Mouse (Mus musculus) liver, embryonic 14.5 days (tissue): ENCODE measurements around the gene Tmem102. TPM values are rescaled to one million over a fixed set of nuclear protein-coding genes. Genes with fewer than 3 reads are reported as not detected.

Experiments
- ATAC-seq: fragments of 200-750 bp; cut with Nextera tagmentation; 2 replicates; pipeline ENCODE4 v1.8.0; 2017; ENCODE audit warnings: moderate number of reproducible peaks, mild to moderate bottlenecking, moderate library complexity; ENCODE audit not compliant: insufficient read depth
- DNase-seq, 3 experiments: peaks; one replicate each; pipeline ENCODE4 v3.0.0-alpha.2; 2012 to 2013; ENCODE audit warnings: low read depth in 3 of 3, low spot score in 3 of 3
- H3K27ac ChIP-seq: fragments of 300-500 bp; sonication (generic); 2 replicates; pipeline ENCODE4 v1.5.1; 2014; ENCODE audit warnings: moderate library complexity, mild to moderate bottlenecking, control low read depth, inconsistent platforms
- H3K27me3 ChIP-seq: fragments of 300-500 bp; sonication (generic); 2 replicates; pipeline ENCODE4 v1.6.1; 2014; ENCODE audit warnings: mild to moderate bottlenecking, low read length, moderate library complexity; ENCODE audit not compliant: control insufficient read depth, insufficient read depth
- H3K36me3 ChIP-seq: fragments of 300-500 bp; sonication (generic); replicated peaks from 2 replicates; pipeline ENCODE4 v1.6.1; 2014; ENCODE audit warnings: low read depth; ENCODE audit not compliant: control insufficient read depth, insufficient read depth
- H3K4me1 ChIP-seq, 2 experiments: fragments of 200-500 bp in 1 of 2; fragments of 300-500 bp in 1 of 2; sonication (generic) in 1 of 2; replicated peaks; 2 replicates each; pipeline ENCODE4 v1.6.1; 2012 to 2014; ENCODE audit warnings: antibody characterized with exemption in 1 of 2, inconsistent platforms in 1 of 2, low read length in 1 of 2; ENCODE audit not compliant: control insufficient read depth in 2 of 2, insufficient read depth in 2 of 2
- H3K4me2 ChIP-seq: fragments of 300-500 bp; sonication (generic); 2 replicates; pipeline ENCODE4 v1.6.1; 2014; ENCODE audit warnings: low read depth, mild to moderate bottlenecking, control low read depth, moderate library complexity
- H3K4me3 ChIP-seq, 2 experiments: fragments of 200-500 bp in 1 of 2; fragments of 300-500 bp in 1 of 2; sonication (generic) in 1 of 2; 2 replicates each; pipeline ENCODE4 v1.5.1; 2012 to 2014; ENCODE audit warnings: low read depth in 2 of 2, low read length in 2 of 2, mild to moderate bottlenecking in 2 of 2, control low read depth in 1 of 2, inconsistent platforms in 1 of 2, moderate library complexity in 1 of 2; ENCODE audit not compliant: insufficient read depth in 1 of 2
- H3K9ac ChIP-seq: fragments of 300-500 bp; sonication (generic); replicated peaks from 2 replicates; pipeline ENCODE4 v1.6.1; 2014; ENCODE audit warnings: mild to moderate bottlenecking, control low read depth, moderate library complexity
- H3K9me3 ChIP-seq: fragments of 300-500 bp; sonication (generic); 2 replicates; pipeline ENCODE4 v1.6.1; 2016; ENCODE audit warnings: low read length, mixed read lengths; ENCODE audit not compliant: control insufficient read depth
- CTCF ChIP-seq: IDR thresholded peaks from 2 replicates; pipeline ENCODE4 v1.5.1; 2016; ENCODE audit warnings: antibody characterized with exemption, low read depth, control low read depth
- EP300 ChIP-seq: IDR thresholded peaks from 2 replicates; pipeline ENCODE4 v1.6.1; 2016; ENCODE audit warnings: antibody characterized with exemption, low read depth
- WGBS: fragments of 180-500 bp; shearing (Covaris S2); extraction: QIAGEN DNeasy Blood & Tissue Kit; methylation state at CpG from one replicate; pipeline ENCODE4 v1.1.7; 2014; ENCODE audit not compliant: insufficient replicate concordance; 5-methylcytosine and 5-hydroxymethylcytosine counted together
- polyA plus RNA-seq, 2 experiments: library from polyadenylated mRNA; depleted of rRNA in 1 of 2; stranded (reverse) in 1 of 2; unstranded in 1 of 2; fragments of >200 nt; fragmentation: Nextera tagmentation in 1 of 2; extraction: Ambion mirVana in 1 of 2; gene quantifications; 2 replicates each; pipeline versions ENCODE4 v1.2.1 to v1.2.3; 2012 to 2014

Tmem102 gene
- polyA plus RNA-seq, 2 experiments, result 0.25 to 0.57 TPM

- DNase-seq, result no peak
- H3K4me2 ChIP-seq, result no peak overlapping the region
- H3K36me3 ChIP-seq, result no peaks in the 10 kb centered on the region
- H3K9me3 ChIP-seq, result no peaks in the 10 kb centered on the region
- no peak overlapping the region for H3K27ac ChIP-seq
- 49% methylated on average over 5 of the region's 5 CpGs for WGBS
- peaks cover 4 to 8% of the 10 kb centered on the region in 2 experiments; a peak in 3 of 4 replicates for H3K4me1 ChIP-seq
- TF ChIP-seq EP300, result no peak
- TF ChIP-seq CTCF, result no peak
- no peak overlapping the region for H3K4me3 ChIP-seq
- H3K9ac ChIP-seq, result no peak overlapping the region
- peaks cover 25% of the 10 kb centered on the region for H3K27me3 ChIP-seq
- no peak for ATAC-seq
Observed at GRCm38 (mm10) chr11:69793429-69793828, 12.0 kb downstream of the Tmem102 start.

GRCm38 (mm10) chr11:69791420-69791819 is 14.0 kb downstream of the Tmem102 start:
- peaks cover 4 to 8% of the 10 kb centered on the region in 2 experiments; a peak in 3 of 4 replicates for H3K4me1 ChIP-seq
- no peaks in the 10 kb centered on the region for H3K36me3 ChIP-seq
- no peak overlapping the region for H3K4me3 ChIP-seq
- WGBS, result 44% methylated on average over 5 of the region's 5 CpGs
- TF ChIP-seq CTCF (no peak), EP300 (no peak)
- H3K9ac ChIP-seq, result no peak overlapping the region
- no peak overlapping the region for H3K4me2 ChIP-seq
- H3K27me3 ChIP-seq, result peaks cover 7% of the 10 kb centered on the region
- H3K9me3 ChIP-seq, result no peaks in the 10 kb centered on the region
- ATAC-seq (no peak), DNase-seq (no peak)
- no peak overlapping the region for H3K27ac ChIP-seq

GRCm38 (mm10) chr11:69789431-69789830 is 16.0 kb downstream of the Tmem102 start:
- TF ChIP-seq EP300 (no peak), CTCF (no peak)
- no peak for DNase-seq

GRCm38 (mm10) chr11:69787306-69787705 is 18.1 kb downstream of the Tmem102 start:
- Histone ChIP-seq H3K9ac (no peak overlapping the region), H3K4me3 (no peak overlapping the region), H3K4me1 (peaks cover 11 to 12% of the 10 kb centered on the region in 2 experiments), H3K27me3 (no peaks in the 10 kb centered on the region), H3K9me3 (no peaks in the 10 kb centered on the region), H3K27ac (no peak overlapping the region), H3K36me3 (no peaks in the 10 kb centered on the region), H3K4me2 (no peak overlapping the region)
- no peak for DNase-seq
- TF ChIP-seq CTCF (no peak), EP300 (no peak)
- 61% methylated on average over 5 of the region's 5 CpGs for WGBS
- no peak for ATAC-seq

More at GRCm38 (mm10) chr11:69789431-69789830, 16.0 kb downstream of the Tmem102 start:
- no peak overlapping the region for H3K4me2 ChIP-seq
- ATAC-seq, result no peak
- H3K27me3 ChIP-seq, result no peaks in the 10 kb centered on the region; the same call in none of the 2 replicates
- H3K27ac ChIP-seq, result no peak overlapping the region
- H3K9me3 ChIP-seq, result no peaks in the 10 kb centered on the region
- H3K9ac ChIP-seq, result no peak overlapping the region
- H3K4me1 ChIP-seq, result peaks cover 8 to 9% of the 10 kb centered on the region in 2 experiments
- H3K36me3 ChIP-seq, result no peaks in the 10 kb centered on the region
- WGBS, result 50% methylated on average over 5 of the region's 5 CpGs
- H3K4me3 ChIP-seq, result no peak overlapping the region

GRCm38 (mm10) chr11:69784793-69785272 is 20.6 kb downstream of the Tmem102 start:
- H3K4me2 ChIP-seq, result peak overlapping the region; percentile 59
- H3K4me1 ChIP-seq, result peaks cover 11 to 12% of the 10 kb centered on the region in 2 experiments
- TF ChIP-seq CTCF (no peak), EP300 (peak; percentile 22; the same call in 1 of the 2 replicates)
- H3K9me3 ChIP-seq, result no peaks in the 10 kb centered on the region
- H3K27me3 ChIP-seq, result peaks cover 11% of the 10 kb centered on the region
- H3K4me3 ChIP-seq, result peak overlapping the region; percentile 35 to 65
- WGBS, result 8% methylated on average over 15 of the region's 15 CpGs
- ATAC-seq (peak; percentile 81), DNase-seq (peak; percentile 57 to 71 (median 67))
- H3K36me3 ChIP-seq, result no peaks in the 10 kb centered on the region
- H3K27ac ChIP-seq, result peak overlapping the region; percentile 28; the same call in 1 of the 2 replicates
- H3K9ac ChIP-seq, result peak overlapping the region; percentile 3
